Mouse (Mus musculus): ENCODE measurements at regions not wholly inside any gene's neighbourhood (a gene's known extent, or its start where the extent isn't known, plus 50 kb on each side); places are given as distances from the start of the nearest gene placed in this dataset.

DNA sequence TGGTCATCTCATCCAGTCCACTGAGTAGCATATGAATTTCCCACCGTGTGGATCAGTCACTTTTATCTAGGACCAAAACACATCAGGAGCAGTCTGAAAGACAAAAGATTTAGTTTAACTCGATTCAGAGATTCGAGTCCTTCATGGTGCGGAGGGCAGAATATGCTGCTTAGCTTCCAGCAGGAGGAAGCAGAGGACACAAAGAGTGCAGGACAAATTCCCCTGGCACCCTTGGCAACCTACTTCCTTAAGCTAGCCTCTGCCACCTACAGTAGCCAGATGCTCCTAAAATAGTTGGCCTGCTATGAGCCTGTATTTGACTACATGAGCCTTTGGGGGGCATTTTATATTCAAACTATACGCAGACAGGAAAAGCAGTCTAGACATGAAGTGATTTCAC is 181.1 kb upstream of the Cxcl12 start:
- ATAC-seq (replicated peaks; ENCODE audit: low FRiP score, poor library complexity, severe bottlenecking) = no peak

DNA sequence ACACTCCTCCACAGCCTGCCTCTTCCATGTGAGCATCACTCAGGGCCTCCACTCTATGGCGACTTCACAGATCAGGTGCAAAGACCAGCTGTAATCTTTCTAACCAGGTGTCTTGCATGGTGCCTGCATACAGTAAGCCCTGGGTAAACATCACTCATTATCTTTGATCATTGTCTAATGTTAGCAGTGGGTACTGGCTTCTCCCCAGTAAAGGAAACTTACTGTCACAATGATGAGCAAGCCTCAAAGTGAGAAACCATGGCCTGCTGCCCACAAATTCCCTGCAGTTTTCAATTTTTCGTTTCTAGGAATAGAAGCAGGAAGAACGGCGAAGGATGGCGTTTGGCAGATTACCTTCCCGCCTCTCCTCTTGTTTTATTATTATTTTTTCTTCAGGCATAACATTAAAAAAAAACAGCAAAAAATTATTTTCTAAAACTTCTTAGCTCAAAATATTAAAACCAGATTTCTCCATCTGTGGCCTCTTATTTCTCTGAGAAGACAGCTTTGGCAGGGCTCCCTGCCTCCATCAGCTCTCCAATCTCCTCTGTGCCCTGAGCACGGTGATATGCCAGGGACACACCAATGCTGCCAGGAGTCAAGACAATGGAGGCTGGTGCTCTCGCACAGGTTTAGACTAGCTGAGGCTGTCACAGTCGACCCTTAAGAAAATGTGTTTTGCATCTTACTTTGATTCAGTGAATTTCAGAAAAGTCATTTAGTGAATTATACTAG is 169.2 kb upstream of the Cxcl12 start:
- ATAC-seq (replicated peaks; ENCODE audit: low FRiP score, poor library complexity, severe bottlenecking) = no peak

DNA sequence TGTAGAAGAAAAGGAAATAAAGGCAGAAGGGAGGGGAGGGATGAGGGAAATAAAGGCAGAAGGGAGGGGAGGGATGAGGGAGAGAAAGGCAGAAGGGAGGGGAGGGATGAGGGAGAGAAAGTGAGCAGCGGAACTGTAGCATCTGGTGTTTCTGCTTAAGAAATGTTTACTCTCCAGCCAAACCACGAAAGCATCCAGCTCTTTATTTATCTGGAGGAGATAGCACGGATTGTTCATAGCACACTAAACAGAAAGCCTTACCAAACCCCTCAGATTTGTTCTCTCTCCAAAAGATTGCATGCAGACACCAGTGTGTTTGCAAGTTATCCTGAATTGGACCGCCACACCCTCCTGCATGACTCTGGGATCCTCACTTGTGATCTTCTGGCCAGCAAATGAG is 168.4 kb upstream of the Cxcl12 start:
- no peak for ATAC-seq (replicated peaks; ENCODE audit: low FRiP score, poor library complexity, severe bottlenecking)

DNA sequence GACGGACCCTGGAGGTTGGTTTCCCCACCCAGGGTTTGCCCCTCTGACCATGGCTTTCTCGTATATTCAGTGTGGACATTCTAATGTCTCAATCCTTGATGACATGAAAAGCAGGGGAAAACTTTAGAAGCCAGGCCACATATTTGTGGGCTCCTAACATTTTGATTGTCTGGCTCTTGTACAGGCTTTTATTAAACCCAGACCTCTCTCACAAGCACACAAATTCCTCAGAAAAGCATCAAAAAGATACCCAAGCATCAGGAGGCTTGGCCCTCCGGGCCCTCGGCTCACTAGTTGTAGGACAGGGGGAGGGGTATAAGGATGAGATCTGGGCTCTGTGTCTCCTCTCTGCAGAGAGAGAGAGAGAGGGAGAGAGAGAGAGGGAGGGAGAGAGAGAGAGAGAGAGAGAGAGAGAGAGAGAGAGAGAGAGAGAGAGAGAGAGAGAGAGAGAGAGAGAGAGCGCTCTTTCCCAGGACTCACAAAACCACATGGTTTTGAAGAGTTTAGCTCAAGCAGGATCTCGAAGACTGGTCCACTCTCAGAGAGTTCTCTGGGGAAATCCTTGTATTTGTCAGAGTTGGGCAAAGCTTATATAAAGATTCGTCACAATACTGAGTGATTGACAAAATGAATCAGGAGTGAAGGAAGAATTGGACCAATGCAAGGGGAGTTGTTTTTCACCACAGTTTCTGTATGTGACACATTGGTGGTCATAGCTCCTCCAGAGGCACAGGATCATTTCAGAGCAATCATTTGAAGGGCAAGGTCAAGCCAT is 167.2 kb upstream of the Cxcl12 start:
- no peak for ATAC-seq (replicated peaks; ENCODE audit: low FRiP score, poor library complexity, severe bottlenecking)

DNA sequence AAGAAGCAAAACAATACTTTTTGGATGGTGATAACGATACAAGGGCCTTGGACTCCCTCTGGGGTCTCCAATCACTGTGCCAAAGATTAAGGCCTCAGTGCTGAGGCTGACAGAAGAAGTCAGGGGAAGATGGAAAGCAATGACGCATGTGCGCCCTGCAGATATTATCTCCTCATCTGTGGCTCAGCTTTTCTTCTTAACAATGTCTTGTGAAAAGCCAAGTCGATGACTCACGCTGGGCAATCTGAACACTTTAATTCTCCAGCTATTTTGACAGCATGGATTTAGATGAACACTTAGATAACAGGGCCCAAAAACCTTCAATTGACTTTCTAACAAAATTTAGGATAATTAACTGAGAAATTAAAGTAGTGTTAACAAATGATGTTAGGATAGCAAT is 155.7 kb upstream of the Cxcl12 start:
- ATAC-seq (replicated peaks; ENCODE audit: low FRiP score, poor library complexity, severe bottlenecking) = no peak

DNA sequence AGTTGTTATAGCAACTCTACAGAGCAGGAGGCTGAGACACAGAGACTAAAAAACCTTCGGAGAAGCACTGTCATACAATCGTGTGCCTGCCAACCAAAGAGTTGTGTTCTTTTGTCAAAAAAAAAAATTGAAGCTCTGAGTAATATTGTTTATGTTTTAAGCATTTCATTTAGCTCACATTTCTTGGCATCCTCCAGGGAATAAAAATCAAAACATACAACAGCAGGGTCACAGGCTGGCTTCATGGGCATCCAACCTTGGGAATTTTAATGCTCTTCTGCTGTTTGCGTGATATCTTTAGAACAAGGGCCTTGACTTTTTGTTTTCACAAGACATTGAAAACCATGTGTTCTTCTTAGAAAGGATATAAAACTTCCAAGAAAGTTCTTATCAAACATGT is 152.9 kb upstream of the Cxcl12 start:
- no peak for ATAC-seq (replicated peaks; ENCODE audit: low FRiP score, poor library complexity, severe bottlenecking)

DNA sequence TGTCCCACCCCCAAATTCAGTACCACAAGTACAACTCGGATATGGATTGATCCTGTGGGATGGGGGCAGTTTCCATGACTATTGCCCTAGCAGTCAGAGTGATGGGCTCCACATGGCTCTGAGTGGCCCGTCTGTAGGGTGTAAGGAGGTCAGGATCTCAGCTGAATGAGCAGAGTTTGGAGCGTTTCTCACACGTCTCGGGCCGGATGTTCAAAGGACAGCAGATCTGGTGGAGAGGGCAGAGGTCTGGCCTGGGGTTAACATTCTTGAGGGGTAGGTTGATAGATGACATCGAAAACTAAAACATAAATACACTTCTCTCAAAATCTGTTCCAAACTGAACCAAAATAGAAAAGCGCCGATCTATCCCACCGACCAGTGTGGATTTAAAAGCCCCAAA is 146.5 kb upstream of the Cxcl12 start:
- ATAC-seq (replicated peaks; ENCODE audit: low FRiP score, poor library complexity, severe bottlenecking) = no peak

DNA sequence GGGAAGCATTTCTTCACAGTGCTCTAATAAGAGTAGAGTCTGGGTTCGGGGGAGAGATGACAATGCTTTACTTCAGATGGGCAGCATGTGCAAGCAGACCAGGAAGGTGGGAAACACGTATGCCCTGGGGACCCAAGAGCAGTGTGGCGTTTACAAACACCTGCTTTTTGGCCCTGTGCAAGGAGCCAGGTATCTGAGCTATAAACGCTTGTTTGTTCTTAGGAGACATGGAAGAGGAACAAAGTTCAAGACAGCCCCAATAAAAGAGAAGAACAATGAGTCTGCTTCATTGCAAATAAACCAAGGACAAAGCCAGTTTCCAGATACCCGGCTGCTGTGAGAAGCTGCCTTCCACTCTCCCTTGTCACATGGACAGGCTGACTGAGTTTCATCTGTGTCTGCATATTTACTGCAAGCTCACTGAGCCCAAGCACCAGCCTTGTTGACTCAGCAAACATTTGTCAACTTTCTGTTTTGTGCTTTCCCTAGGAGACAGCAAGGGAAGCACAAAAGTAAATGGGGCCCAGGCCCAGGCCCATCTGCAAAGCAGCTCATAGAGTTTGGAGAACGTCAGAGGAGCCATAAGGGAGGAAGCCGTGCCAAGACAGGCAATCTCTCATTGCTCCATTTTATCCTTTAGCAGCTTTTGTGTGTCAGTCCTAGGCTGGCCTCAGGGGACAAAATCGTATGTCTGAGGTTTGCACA is 136.1 kb upstream of the Cxcl12 start:
- ATAC-seq (replicated peaks; ENCODE audit: low FRiP score, poor library complexity, severe bottlenecking) = no peak

DNA sequence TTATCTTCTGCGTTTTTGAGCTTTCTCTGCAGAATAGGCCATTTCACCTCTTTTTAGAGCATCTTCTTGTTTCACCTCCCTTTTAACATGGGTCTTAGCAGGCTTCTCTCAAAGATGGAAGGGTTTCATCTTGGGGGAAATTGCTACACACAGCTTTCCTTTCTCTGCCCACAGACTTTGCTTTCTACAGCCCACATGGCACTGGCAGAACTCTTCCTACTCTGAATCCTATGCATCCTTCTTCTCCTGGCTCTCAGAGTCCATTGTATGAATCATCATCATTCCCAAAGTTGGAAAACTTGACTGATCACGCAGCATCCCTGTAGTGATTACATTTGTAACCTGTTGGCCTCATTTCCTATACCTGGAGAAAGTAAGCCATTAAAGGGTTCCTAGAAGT is 124.6 kb upstream of the Cxcl12 start:
- ATAC-seq (replicated peaks; ENCODE audit: low FRiP score, poor library complexity, severe bottlenecking) = no peak

DNA sequence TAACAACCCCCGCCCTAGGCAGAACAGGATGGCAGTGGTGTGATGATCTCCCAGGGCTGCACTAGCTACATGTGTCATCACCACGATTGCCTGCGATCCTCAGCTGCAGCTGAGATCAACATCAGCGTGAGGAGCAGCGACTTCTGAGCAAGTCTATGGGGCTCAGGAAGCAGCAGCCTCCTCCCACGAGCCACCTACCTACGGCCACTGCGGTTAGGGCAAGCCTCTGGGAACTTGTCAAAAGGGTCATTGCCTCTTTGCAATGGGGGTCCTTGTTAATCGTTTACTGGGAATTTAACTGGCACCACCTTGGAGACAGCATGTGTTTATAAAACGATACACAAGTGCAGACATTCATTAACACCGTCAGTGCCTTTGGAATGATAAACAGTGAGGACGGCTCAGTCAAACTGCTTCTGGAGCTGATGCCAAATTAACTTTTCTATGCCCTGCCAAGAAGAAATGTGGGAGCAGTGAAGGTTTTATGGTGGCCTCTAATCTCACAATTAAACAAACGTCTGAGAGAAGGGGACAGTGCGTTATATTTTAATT is 118.8 kb upstream of the Cxcl12 start:
- no peak for ATAC-seq (replicated peaks; ENCODE audit: low FRiP score, poor library complexity, severe bottlenecking)

DNA sequence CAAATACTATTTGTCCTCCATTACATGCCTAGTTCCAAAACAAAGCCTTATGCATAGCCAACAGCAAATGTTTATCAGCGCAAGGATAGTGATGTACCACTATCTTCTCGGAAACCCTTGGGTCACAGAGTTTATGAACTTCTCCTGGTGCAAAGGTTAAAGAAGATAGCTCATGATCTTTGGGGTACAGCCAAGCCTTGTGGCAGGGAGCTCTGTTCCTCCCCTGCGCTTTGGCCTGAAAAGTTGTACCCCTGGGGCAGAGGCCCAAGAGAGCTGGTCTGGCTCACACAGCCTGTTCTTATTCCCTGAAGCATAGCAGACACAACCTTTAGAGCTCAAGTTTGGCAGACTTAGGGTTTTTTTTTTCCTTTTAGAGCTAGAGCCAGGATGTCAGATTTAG is 107.6 kb upstream of the Cxcl12 start:
- no peak for ATAC-seq (replicated peaks; ENCODE audit: low FRiP score, poor library complexity, severe bottlenecking)

DNA sequence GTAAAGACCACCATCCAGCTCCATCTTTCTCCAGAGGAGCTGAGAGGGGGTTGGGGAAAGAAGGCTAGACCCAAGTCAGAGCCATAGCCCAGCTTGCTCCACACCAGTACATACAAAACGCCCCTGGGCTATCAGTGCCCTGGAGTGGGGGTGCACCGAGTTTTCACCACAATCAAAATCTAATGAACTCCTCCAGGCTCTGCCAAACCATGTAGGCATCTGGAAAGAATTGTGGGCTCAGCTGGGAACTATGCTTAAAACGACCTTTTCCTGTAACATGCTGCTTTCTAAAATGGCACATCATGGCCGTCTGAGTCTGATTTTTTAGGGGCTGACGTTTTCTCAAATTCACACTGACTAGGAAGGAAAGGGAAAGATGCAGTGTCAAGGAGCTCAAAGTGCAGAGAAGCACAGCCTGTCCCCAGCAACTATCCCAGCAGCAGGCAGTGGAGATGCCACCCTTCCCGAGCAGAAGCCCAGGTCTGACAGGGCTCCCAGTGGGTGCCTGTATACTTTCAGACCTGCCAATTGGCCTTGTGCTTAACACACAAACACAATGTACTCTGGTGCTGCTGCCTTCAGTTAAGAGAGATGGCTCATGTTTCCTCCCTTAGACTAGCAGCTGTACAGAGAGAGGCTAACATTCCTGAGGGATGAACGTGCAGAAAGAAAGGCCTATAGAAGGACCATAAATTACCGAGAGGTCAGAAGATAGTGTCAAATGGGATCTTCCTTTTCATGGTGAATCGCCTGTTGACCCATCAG is 100.6 kb upstream of the Cxcl12 start:
- no peak for ATAC-seq (replicated peaks; ENCODE audit: low FRiP score, poor library complexity, severe bottlenecking)

DNA sequence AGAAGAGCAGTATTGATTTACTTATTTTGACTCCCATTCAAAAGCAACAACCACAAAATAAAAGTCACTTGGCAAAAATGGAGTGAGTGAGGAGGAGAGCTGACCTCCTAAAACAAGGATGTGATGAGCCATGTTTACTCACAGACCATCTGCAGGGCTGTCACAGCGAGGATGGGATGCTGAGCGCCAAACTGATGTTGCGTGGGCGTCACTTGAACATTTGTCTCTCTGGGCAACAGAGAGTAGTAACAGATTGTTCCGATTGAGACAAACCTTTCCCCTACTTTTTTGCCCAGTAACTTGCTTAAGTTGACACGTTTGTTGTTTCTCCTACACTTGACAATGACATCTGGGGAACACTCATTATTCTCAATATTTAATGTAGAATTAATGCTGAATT is 97.0 kb upstream of the Cxcl12 start:
- ATAC-seq (replicated peaks; ENCODE audit: low FRiP score, poor library complexity, severe bottlenecking) = no peak

DNA sequence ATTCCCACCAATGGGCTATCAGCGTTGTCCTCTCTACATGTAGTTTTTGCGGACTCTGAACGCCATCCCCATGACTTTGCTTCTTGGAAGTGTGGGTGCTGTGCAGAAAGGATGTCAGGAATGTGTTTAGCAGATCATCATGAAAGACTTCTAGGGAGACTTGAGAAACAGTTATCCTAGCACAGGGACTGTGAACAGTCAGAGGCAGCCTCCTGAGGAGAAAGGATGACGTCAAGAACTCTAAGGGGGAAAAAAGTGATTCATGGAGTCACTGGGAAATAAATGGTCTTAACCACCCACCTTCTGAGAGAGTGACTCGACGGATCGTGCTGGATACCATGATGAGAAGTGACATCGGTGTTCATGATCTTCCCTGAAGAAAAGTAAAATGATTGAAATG is 96.5 kb upstream of the Cxcl12 start:
- no peak for ATAC-seq (replicated peaks; ENCODE audit: low FRiP score, poor library complexity, severe bottlenecking)

DNA sequence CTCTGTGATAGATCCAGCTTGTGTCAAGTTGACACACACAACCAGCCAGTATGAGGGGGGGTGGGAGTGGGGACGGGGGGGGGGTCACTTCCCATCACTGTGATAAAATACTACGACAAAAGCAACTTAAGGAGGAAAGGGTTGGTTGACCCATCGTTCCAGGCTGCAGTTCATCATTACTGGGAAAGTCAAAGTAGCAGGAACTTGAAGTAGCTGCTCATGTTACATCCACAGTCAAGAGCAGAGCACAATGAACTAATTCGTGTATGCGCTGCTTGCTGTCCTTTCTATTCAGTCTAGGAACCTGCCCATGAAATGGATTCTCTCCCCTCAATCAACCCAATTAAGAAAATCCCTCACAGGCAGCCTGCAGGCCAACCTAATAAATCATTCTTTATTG is 88.8 kb upstream of the Cxcl12 start:
- no peak for ATAC-seq (replicated peaks; ENCODE audit: low FRiP score, poor library complexity, severe bottlenecking)

DNA sequence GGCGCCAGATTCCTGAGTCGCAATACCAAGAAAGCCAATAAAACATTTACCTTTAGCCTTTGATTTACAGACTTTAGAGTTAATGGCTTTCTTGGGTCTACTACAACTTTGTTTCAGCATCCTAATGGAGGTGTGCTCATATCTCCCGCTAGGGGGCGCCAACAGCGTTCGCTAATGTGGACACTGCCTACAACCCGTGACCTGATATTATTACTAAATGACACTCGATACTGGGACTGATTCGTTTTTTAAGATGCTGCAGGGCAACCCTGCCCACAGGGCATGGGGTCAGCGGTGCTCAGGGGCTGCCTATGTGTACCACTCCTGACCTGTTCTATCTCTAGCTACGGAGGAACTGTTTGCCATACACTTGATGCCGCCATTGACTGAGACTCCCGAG is 87.4 kb upstream of the Cxcl12 start:
- ATAC-seq (replicated peaks; ENCODE audit: low FRiP score, poor library complexity, severe bottlenecking) = no peak

DNA sequence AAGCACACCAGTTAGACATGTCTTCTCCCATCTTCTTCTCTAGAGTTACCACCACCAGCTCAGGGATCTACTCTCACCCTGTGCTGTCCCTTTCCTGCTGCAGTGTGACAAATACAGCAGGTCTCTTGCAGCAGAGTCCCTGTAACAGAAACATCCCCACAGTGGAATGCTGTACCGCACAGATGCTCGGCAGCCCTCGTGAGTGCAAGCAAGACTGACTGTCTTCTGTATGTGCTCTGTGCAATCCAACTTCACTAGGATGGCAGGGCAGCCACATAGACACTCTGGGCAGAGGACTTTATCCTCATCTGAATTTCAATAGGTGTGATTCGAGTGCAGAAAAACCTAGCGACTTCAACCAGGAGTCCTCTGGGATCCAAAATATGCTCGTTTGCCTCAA is 84.1 kb upstream of the Cxcl12 start:
- no peak for ATAC-seq (replicated peaks; ENCODE audit: low FRiP score, poor library complexity, severe bottlenecking)

DNA sequence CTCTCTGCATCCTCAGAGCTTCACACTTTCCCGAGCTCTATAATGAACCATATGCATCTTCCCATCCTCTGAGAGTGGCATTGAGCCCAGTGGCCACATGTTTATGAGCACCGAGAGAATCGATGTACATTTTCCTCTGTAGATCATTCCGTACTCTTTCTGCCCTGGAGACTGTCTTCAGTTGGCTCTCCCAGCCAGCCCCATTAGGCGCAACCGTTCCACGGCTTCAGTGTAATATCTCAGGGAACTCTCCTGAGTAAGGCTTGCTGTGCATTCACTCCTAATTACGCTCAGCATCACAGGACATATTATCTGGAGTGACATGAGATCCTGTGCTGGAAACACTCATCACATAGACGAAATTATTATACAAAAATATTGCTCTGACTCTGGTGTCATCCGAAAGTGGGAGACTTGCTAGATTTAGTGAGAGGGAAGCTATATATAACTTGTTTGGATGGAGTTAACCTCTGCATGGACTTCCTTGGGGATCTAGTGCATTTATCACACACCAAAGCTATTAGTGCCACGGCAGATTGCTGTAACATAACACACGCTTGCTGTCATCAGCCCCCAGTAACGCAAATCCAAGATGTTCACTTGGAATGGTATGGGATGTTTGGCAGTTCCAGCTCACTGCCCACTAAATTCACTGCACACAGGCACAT is 83.4 kb upstream of the Cxcl12 start:
- no peak for ATAC-seq (replicated peaks; ENCODE audit: low FRiP score, poor library complexity, severe bottlenecking)

DNA sequence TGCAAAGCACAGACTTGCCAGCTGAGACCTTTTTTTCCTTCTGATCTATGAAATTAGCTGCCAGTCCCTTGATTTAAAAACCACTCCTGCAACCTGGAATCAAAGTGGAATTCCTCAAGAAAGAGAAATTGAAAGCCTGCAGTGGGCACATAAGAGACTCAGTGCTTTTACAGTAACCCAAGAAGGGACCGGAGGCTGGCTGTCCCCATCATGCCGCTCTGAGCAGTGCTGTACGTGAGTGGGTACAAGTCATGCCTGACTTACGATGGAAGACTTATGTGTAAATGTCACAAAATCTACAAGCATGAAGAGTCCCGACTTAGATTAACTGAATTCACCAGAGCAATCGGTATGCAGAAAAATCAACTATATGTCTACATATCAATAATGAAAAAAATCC is 73.6 kb upstream of the Cxcl12 start:
- no peak for ATAC-seq (replicated peaks; ENCODE audit: low FRiP score, poor library complexity, severe bottlenecking)

DNA sequence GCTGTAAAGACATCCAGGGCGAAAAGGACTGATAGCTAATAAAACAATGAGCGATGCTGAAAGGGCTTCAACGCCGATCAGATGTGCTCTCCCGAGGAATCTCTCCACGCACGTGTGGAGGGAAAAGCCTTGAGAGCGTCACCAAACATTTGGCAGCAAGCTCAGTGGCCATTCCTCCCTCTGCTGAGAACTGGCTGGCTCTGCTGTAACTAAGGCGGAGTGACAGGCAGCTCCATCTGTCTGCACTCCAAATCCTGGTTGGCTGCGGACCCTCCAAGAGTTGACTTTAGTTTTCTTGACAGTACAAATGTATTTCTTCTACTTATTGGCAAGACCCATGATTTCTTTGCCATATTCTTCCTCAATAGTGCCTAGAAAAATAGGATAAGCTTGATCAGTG is 68.5 kb upstream of the Cxcl12 start:
- no peak for ATAC-seq (replicated peaks; ENCODE audit: low FRiP score, poor library complexity, severe bottlenecking)
